8 mouse cellular contexts compared by ENCODE assay signal in the genomic region with DNA sequence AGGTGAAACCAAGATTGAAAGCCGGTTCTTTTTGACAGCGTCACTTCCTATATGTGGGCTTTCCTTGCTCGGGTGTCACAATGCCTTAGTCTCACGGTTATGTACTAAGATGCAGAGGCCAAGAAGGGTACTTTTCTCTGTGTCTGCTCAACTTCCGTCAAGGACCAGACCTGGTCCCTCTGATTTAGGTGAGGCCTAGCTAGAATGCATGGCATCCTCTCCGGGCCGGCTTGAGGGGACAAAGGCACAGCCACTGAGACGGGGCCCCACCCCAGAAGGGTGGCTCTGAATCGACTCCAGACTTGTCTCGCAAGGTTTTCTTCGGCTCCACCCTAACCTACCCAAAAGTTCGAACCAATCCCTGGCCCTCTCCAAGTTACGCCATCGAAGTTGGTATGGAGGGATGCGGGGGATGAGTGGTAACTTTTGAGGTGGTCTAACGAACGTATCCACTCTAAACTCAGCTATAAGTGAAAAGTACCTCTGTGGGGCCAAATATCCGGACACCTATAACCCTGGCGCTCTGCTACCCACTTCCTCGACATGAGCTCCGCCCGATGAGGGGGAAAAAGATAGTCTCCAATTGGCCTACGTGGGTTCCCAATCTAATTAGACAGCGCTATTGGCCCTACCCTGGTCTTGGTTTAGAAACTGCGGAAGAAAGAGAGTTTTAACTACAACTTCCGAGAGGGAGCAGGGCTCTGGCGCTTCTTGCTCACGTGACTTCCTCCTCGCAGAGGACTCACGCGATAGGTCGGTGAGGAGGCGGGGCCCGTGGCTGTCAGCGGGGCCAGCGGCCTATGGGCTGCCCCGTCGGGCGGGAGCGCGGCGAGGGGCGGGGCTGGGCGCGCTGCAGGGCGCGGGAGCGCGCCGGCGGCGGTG. TPM values are rescaled to one million over a fixed set of nuclear protein-coding genes. Genes with fewer than 3 reads are reported as not detected.
DNase-seq lines count a peak whose midpoint lies in the region; ATAC-seq and TF ChIP-seq lines count a peak whose summit lies in the region.

TSS of gene Nfatc3 (plus strand) at position 110 of the 882 bp plus-strand sequence.

- H3K27ac ChIP-seq in bone marrow macrophage, adult 2 months (ENCODE audit: insufficient read depth, low read depth, low read length) = peak within 1 kb of the TSS; percentile 90
- H3K27ac ChIP-seq in embryonic fibroblast, embryonic 13.5 days (ENCODE audit: insufficient read depth, low read length) = peak within 1 kb of the TSS; percentile 96
- H3K27ac ChIP-seq in kidney, embryonic 14.5 days (ENCODE audit: low read depth, low read length) = peak within 1 kb of the TSS; percentile 86
- H3K27ac ChIP-seq in limb, embryonic 15.5 days = peak within 1 kb of the TSS; percentile 96

- ATAC-seq in kidney, embryonic 14.5 days (ENCODE audit: low FRiP score, low TSS enrichment) = peak; percentile 98
- peak; percentile 98 for ATAC-seq in limb, embryonic 15.5 days (ENCODE audit: insufficient number of reproducible peaks, low FRiP score, low TSS enrichment, low read depth)

- 0 out of 2 replicates have a peak, but pooled peaks have one; percentile 35 for TF ChIP-seq POLR2A in bone marrow macrophage, adult 2 months (IDR thresholded peaks at IDR 0.05; ENCODE audit: borderline replicate concordance, low read depth, low read length)
- TF ChIP-seq POLR2A in embryonic fibroblast, embryonic 13.5 days (IDR thresholded peaks at IDR 0.05; ENCODE audit: low read depth, low read length) = peak; percentile 73

- H3K4me3 ChIP-seq in bone marrow macrophage, adult 2 months (ENCODE audit: insufficient read depth, low read length) = peak within 1 kb of the TSS; percentile 81
- H3K4me3 ChIP-seq in embryonic fibroblast, embryonic 13.5 days (ENCODE audit: insufficient read depth, low read length) = peak within 1 kb of the TSS; percentile 82
- peak within 1 kb of the TSS; percentile 93 for H3K4me3 ChIP-seq in kidney, embryonic 14.5 days (ENCODE audit: low read length)
- peak within 1 kb of the TSS; percentile 92 for H3K4me3 ChIP-seq in limb, embryonic 15.5 days

- peak within 1 kb of the TSS; percentile 60 for H3K4me2 ChIP-seq in kidney, embryonic 14.5 days (replicated peaks; ENCODE audit: low read depth, low read length)
- peak within 1 kb of the TSS; percentile 75 for H3K4me2 ChIP-seq in limb, embryonic 15.5 days

- peaks cover 32% of the 10 kb centered on the region for H3K4me1 ChIP-seq in bone marrow macrophage, adult 2 months (ENCODE audit: control insufficient read depth, insufficient read depth, low read length)
- H3K4me1 ChIP-seq in embryonic fibroblast, embryonic 13.5 days (ENCODE audit: control insufficient read depth, insufficient read depth, low read length) = peaks cover 3% of the 10 kb centered on the region; the same call in 1 of the 2 replicates
- peaks cover 15% of the 10 kb centered on the region for H3K4me1 ChIP-seq in kidney, embryonic 14.5 days (ENCODE audit: control insufficient read depth, insufficient read depth, low read length)
- peaks cover 21% of the 10 kb centered on the region for H3K4me1 ChIP-seq in limb, embryonic 15.5 days

- DNase-seq in A20 (ENCODE audit: low read depth, low spot score) = peak; percentile 98
- DNase-seq in heart, adult 9 months (ENCODE audit: low spot score in 2 of 2) = peak; percentile 96 to 98
- DNase-seq in monocyte, adult 2 months (ENCODE audit: low read depth in 1 of 2, low spot score in 2 of 2) = peak; percentile 91 to 96
- peak; percentile 98 to 99 for DNase-seq in spleen, postnatal 36 days (ENCODE audit: low spot score in 2 of 2)

- under 1% methylated on average over 52 of the region's 52 CpGs for WGBS in kidney, embryonic 14.5 days
- WGBS in limb, embryonic 15.5 days = under 1% methylated on average over 39 of the region's 52 CpGs

- no peaks in the 10 kb centered on the region for H3K27me3 ChIP-seq in kidney, embryonic 14.5 days (ENCODE audit: control insufficient read depth, insufficient read depth, low read length)
- no peaks in the 10 kb centered on the region for H3K27me3 ChIP-seq in limb, embryonic 15.5 days

- H3K9ac ChIP-seq in kidney, embryonic 14.5 days (ENCODE audit: low read depth, low read length) = peak within 1 kb of the TSS; percentile 92
- peak within 1 kb of the TSS; percentile 90 for H3K9ac ChIP-seq in limb, embryonic 15.5 days

- peaks cover 4% of the 10 kb centered on the region; the same call in 1 of the 2 replicates for H3K36me3 ChIP-seq in kidney, embryonic 14.5 days (ENCODE audit: control insufficient read depth, insufficient read depth, low read length)
- H3K36me3 ChIP-seq in limb, embryonic 15.5 days = peaks cover 5% of the 10 kb centered on the region

- no peak for TF ChIP-seq CTCF in bone marrow macrophage, adult 2 months (IDR thresholded peaks at IDR 0.05; ENCODE audit: low read depth, low read length)
- no peak for TF ChIP-seq CTCF in embryonic fibroblast, embryonic 13.5 days (IDR thresholded peaks at IDR 0.05; ENCODE audit: borderline replicate concordance, insufficient read depth, low read length)

- H3K9me3 ChIP-seq in kidney, embryonic 14.5 days (ENCODE audit: control insufficient read depth, low read length) = no peaks in the 10 kb centered on the region
- no peaks in the 10 kb centered on the region for H3K9me3 ChIP-seq in limb, embryonic 15.5 days

RNA-seq across cellular contexts. Expression of gene Nfatc3, which starts in this region (rescaled TPM):
- polyA plus RNA-seq in bone marrow macrophage, adult 2 months (2012; ENCODE audit: insufficient read depth, insufficient read length, missing spikeins) = 28.3 and 31.9 TPM in 2 replicates
- polyA plus RNA-seq in embryonic fibroblast, embryonic 13.5 days (2011; ENCODE audit: insufficient read length, low read depth, missing spikeins) = 69.6 and 78.6 TPM in 2 replicates
- 8.9 and 10.3 TPM in 2 replicates for polyA plus RNA-seq in kidney, embryonic 14.5 days (2014; fragmentation: Nextera tagmentation; extraction: Ambion mirVana)
- 5.7 and 6.9 TPM in 2 replicates for polyA plus RNA-seq in limb, embryonic 15.5 days (2015; fragmentation: Nextera tagmentation; extraction: Ambion mirVana)

Comparison
In these comparisons a context has a peak if more than half of its experiments do, and no peak if none do; other contexts are left out.
1. Peak in every context shown above with its lines: DNase-seq, ATAC-seq, H3K4me3 ChIP-seq and H3K27ac ChIP-seq.